Mouse (Mus musculus) embryo, embryonic 11 days (tissue): ENCODE results near the gene Gpr37.

Experiments used
- DNase-seq: peaks from one replicate; pipeline ENCODE4 v3.0.0-alpha.2; 2015

Gpr37 gene

DNA sequence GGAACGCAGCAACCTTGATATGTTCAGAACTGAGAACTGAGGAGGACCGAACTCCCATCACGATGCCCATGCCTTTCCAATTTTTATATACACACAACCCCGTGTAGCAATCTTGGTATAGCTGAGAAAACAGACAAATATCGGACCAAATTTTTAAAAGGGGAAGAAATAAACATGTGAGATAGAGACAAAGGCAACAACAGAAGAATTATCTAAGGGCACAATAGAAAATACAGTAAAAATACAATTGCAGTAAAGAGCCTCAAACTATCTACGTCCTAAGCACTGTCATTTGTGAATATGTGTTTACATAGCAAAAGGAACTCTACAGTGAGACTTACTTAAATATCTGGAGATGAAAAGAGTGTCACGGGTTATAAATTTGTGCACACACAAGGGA lies at the start of gene Gpr37:
TSS of gene Gpr37 (minus strand) at position 101 of the 400 bp plus-strand sequence.
- DNase-seq: no peak

DNA sequence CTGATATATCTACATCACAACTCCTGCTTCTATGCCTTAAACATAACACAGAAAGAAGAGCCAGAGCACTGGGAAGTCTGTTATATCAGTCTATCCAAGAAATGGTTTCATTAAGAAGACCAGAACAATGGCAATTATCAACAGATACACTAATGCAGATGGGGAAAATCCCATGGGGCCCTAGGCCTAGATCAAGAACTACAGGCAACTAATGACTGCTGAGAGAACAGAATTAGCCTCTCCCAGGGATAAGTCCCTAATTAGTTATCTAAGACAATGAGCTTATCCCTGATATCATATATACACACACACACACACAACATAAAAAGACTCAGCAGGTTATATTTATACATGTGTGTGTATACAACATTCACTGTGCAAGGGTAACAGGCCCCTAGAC lies 46.0 kb upstream of the Gpr37 start:
- DNase-seq: no peak

DNA sequence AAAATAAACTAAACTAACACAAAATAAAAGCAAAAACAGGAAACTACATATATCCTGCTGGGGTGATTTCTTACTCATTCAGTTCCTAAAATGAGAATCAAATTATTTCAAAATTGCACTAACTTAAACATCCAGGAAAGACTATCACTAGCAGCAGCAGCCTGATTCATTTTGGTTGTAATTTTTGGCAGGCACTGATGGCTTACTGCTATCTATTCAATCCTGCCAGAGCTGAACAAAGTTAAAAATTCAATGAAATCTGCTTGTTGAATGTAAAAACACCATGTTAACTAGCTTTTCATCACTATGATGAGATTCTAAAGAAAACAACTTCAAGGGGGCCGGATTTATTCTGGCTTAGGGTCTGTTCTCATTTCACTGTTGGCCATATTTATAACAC lies 36.0 kb upstream of the Gpr37 start:
- DNase-seq: no peak

DNA sequence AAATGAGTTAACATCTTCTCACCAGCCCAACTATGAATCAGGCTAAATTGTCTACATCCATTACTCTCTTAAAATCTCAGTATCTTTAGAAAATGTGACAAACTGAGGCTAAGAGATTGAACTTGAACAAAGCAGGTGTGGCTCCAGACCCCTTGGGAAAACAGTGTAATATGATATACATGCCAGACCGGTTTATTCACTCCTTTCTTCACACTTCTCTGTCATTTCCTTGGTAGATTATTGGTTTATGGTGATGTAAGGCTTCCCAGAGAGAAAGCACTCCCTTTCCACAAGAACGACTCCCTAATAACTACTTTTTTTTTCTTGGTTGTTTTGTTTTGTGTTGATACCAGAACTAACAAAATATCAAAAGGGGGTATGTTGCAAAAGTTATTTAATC lies 20.1 kb upstream of the Gpr37 start:
- no peak for DNase-seq

DNA sequence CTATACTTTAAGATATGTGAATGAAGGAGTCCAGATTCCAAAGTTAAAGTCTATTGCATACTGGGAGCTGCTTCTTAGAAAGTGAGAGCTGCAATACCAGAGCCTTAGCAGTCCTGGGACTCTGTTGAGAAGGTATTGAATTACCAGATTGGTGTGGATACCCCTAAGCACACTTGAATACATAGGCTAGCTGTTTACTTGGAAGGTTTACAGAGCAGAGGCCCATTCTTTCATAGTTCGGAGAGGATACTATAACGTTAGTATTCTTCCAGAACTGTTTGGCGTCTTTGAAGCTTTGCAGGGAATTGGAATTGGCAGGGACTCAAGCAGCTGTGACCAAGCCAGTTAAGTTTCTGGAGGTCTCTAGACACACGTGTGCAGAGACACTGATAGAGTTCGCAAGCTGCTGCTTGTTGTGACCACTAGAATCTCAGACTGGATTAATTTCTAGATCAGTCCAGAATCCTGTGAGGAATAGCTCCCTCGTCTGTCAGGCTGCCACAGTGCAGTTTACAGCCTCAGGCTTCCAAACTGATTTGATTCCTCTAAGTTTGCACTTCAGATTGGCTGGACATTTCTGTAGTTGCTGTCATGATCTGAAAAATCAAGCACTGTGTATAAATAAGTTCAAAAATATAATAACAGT lies 18.8 kb upstream of the Gpr37 start:
- DNase-seq: peak; percentile 44

DNA sequence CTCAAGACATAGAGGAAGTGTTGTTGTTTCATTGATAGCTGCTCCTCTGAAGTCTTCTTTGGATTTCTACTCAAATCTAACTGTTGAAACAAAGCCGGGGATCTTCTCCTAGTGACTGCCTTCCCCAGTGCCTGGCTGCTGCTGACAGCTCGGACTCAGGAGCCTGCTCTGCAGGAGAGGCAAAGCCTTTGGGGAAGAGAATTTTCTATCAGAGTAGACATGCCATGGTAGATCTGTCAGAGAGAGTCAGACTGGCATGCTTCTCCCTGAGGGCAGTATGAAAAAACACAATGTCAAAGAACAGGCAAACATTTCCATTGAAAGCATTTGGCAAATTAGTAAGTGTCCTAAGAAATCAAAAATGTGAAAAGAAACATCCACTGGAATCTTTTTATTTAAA lies 9.4 kb upstream of the Gpr37 start:
- DNase-seq: no peak

DNA sequence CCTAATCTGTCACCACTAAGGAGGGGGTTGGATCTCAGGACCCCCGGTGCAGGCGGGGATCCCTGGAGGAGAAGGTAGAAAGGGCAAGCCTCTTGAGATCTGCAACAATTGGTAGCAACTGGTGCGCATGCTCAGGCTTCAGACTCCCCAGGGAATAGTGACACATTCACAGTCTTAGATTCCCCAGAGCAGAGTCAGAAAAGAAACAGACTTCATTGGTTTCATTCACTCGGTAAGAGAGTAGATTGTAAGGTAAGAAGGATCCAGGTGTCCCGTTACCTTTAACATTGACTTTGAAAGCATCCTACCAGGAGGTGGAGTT lies 284 bp downstream of the Gpr37 start:
- peak; percentile 73 for DNase-seq

DNA sequence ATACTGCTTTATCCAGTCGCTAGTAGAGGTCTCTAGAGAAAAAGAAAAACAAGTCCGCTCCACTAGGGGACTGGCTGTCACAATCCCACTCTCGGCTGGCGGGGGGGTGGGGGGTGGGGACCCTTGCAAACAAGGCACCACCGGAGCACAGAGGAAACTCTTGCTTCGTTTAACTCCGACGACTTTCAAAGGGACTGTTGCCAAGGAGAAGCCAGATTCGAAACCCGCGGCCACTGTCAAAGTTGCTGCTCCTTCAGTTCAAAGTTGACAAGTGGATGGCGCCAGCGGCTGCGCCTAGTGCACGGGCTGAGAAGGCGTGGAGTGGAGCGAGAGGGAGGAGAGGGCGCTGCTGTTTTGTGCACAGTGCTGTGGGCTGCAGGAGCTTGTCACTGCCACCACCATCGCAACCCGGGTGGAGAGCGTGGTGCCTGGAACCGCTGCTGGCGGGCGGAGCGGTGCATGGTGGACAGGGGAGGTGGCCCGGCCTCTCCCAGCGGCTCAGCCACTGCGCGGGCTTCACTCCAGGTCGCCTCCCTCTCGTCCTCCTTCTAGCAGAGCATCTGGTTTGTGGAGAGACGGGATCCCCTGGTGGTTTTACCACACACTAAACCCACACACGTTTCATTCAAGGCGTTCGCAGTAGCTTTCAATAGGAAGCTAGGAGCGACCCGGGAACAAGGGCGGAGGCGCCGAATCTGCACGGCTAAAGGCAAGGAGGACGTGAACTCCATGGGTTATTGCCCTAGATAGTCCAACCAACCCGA lies 827 bp downstream of the Gpr37 start:
- peak; percentile 63 for DNase-seq

DNA sequence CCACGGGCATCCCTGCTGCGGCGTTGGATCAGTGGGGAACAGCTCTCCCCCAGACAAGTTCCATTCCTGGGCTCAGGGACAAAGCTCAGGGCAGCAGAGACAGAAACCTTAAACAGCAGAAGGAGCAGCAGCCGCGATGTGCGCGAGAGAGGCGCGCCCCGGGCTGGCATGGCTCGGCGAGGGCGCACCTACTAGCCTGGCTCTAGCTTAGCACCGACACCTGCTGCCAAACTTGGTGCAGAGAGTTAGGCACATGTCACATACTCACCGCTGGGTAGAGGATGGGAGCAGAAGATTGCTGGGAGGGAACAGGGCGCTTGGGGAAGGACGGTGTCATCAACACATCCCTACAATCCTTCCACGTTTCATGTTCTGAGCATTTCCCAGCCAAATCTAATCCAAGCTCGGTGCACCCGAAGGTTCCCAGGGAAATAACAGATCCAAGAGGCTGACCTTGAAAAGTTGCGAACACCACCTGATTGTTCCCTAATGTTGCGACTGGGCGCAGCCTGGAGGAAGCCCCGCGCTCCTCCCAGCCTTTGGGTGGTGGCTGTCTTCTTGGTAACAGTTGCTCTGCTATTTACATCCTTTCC lies 1.5 kb downstream of the Gpr37 start:
- peak; percentile 10 for DNase-seq

DNA sequence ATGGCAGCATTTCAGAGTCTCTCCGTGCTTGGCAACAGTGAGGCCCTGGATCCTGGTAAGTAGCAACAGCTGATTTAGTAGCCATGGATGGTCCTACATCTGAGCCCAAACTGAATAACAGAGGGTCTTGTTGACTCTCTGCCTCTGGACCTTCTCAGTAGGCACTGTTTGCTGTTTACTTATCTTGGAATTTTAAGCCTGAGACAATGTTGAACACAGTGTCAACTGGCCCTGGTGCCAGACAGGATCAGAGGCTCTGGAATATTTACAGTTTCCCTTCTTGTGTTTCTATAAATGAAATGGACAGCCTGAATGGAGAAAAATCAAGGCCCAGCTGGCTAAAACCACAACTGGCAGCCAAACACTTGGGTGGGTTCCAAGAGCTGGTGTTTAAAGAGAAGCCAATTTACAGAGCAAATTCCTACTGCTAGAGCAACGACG lies 3.7 kb downstream of the Gpr37 start:
- DNase-seq: no peak

DNA sequence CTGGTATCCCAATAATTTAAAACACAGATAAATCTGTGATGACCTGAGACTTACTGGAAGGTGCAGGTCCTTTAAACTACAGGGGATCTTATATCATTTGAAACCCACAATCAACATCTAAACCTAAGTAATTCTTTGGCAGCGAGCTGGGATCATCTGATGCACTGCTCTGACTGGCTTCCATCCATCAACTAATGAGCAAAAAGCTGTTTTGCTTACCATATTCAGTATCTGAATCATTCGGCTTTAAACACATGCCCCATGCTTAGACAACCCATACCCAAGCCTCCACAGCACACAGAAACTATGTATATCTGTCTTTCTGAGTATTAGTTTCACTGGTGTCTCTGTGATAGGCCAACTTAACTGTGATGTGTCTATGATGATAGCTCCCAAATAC lies 6.1 kb downstream of the Gpr37 start:
- no peak for DNase-seq

DNA sequence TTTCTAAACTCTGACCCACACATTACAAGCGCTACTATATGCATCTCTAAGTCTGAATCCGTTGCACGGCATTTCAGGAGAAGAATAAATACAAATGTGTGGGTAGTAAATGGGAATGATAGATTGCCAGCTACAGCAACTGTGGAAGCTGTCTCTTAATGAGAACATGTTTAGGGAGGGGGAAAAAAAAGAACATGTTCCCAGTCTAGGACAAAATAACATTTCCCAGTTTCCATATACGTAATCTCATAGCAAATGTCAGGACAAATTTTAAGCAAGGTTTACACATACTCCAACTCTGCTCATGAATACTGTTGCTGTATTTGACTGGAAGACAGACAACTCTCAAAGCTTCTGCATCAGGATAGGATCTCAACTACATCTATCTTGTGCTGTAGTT lies 15.4 kb downstream of the Gpr37 start:
- DNase-seq: no peak

DNA sequence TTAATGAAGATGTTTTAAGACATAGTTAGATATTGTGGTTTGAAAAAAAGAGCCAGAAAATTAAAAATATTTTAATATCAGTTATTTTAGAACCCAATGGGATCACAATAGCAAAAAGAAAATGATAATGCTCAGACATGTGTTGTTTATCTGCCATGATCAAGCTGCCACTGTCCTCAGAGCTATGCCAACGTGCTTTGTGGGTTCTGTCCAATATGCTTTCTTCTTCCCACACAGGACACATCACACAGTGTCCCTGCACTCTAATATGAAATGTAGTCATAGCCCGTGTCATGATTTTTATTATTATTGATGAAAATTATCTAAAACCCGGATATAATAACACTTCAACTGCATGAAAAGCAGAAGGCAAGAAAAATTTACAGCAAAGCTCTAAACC lies 16.7 kb downstream of the Gpr37 start:
- no peak for DNase-seq

DNA sequence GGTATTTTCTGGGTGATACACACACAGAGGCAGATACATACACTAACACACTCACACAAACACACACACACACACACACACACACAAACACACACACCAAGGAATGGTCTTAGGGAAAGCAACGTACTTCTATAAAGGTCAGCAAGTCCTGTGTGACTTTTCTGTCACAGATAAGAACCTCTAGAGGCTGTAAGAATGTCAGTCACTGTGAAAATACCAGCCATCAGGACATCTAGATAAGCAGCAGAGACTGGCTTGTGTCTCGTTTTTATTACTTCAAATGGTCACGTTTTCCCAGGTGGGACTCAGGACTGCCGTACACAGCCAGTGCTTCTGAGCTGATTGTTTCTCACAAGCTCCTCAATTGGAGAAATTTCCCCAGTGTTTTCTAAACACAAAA lies 20.4 kb downstream of the Gpr37 start:
- DNase-seq: no peak

DNA sequence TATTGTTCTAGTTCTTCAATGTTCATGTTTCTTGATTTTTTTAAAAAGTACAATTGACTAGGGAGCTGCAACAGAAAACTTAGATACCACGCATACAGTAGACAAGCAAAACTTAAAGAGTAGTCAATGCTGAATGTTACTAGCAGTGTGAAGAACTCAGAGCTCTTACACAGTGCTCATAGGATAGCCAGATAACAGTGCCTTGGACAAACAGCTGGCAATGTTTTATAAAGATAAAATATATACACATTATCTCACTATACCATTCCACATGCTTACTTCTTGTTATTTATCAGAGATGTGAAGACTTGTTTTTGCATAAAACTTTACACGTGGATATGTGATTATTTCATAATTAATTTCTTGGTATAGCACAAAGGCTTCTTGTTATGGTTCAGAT lies 26.6 kb downstream of the Gpr37 start:
- no peak for DNase-seq

DNA sequence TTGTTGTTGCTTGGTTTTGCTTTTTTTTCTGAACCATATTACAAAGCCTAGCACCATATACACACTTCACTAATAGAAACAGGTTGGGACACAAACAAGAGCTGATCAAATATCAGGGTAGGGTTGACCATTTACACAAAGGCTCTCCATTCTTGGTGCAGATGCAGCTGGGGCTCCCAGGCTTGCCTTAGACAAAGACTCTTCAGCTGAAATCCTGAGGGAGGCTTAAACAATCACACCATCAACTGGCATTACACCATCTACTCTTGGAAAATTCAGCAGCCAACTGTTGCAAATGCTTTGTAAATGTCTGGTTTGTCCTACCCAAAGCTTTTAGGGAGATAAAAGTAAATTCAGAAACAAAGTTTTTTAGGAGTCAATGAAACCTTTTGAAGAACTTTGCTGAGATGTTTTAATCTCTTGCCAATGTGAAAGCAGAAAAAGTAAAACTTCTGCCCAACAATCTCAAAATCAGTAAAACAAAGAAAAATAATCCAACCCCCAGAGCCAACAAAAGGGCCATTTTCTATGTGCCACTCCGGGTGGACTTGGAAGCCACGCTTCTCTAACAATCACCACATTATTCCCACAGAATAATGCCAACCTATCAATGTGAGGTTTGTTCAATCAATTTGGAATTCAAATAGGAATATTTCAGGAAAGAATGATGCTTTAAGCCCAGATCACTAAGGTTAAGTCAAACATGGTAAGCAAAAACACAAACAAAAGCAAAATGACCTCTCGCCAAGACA lies 30.4 kb downstream of the Gpr37 start:
- no peak for DNase-seq
